Mouse (Mus musculus) G1E-ER4 (cell line): Measurements from ENCODE around the gene Fosl2. TPM values are rescaled to one million over a fixed set of nuclear protein-coding genes. Genes with fewer than 3 reads are reported as not detected.

Experiments
- GATA1 ChIP-seq: IDR thresholded peaks from one replicate; pipeline ENCODE4 v1.8.0; 2012; ENCODE audit warnings: low read length, inconsistent platforms
- polyA plus RNA-seq: library from polyadenylated mRNA; stranded (reverse); fragments of >175 nt; gene quantifications from 2 replicates; pipeline ENCODE4 v1.2.3, GENCODE M21; 2012

Fosl2 gene
- polyA plus RNA-seq, 1 experiment: 0.16 TPM

DNA sequence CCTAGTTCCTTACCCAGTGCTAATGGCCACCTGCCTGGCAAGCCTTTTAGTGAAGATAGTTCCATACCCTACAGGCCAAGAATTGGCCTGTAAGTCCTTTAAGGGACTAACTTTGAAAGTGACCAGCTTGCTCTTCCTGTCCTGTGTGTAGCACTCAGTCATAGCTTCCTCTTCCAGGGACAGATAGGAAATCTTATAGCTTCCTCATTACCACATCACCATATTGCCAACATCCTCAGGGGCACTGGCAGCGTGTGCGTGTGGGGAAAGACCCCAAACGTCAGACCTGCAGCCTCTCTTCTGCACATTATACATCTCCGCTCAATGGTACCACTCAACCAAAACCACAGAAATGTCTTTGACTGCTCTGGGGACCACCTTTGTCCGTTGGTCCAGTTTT, 13.2 kb upstream of the Fosl2 start:
- TF ChIP-seq GATA1: no peak

DNA sequence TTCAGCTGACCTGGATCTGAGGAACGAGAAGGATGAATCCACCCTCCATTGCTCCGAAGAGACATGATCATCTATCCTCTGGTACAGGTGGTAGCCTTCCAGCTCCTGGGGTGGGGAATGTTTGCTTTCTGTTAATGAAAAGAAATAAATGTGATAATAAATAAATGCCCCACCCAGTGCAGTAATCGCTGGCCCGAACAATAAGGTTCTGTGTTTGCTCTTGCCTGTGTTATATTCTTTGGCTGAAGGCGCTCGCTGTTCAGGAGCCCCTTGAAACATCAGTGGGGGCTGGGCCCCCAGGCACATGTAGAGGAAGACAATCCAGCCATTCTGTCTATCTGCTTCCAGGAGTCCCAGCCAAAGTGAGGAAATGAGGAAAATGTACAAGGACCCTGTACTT, 10.6 kb upstream of the Fosl2 start:
- TF ChIP-seq GATA1: no peak

GRCm38 (mm10) chr5:32127226-32127625, 8.4 kb upstream of the Fosl2 start:
- no peak for TF ChIP-seq GATA1

GRCm38 (mm10) chr5:32127927-32128326, 7.7 kb upstream of the Fosl2 start:
- no peak for TF ChIP-seq GATA1

GRCm38 (mm10) chr5:32132971-32133501, 2.6 kb upstream of the Fosl2 start:
- no peak for TF ChIP-seq GATA1

- no peak for TF ChIP-seq GATA1
Measured at GRCm38 (mm10) chr5:32133549-32134004, 2.0 kb upstream of the Fosl2 start.

GRCm38 (mm10) chr5:32134051-32134732, 1.4 kb upstream of the Fosl2 start:
- no peak for TF ChIP-seq GATA1

DNA sequence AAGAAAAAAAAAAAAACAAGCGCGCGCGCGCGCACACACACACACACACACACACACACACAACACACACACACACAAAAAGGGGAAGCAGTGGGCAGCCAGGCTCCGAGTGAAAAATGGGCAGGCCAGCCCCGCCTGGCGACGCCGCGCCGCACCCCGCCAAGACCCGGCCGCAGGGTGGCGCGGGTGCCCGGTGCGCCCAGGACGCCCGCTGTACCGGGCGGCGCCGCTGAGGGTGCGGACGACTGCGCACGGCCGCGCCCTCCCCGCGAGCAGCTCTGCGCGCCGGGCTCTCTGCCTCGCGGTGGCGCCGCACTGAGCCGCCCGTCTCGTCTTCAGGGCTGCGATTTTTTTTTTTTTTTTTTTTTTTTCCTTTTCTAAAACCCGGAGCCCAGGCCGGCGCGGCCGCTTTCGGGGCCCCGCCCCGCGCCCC, 682 bp upstream of the Fosl2 start:
- no peak for TF ChIP-seq GATA1

- TF ChIP-seq GATA1: no peak
Measured at GRCm38 (mm10) chr5:32136301-32136863, 781 bp downstream of the Fosl2 start.

DNA sequence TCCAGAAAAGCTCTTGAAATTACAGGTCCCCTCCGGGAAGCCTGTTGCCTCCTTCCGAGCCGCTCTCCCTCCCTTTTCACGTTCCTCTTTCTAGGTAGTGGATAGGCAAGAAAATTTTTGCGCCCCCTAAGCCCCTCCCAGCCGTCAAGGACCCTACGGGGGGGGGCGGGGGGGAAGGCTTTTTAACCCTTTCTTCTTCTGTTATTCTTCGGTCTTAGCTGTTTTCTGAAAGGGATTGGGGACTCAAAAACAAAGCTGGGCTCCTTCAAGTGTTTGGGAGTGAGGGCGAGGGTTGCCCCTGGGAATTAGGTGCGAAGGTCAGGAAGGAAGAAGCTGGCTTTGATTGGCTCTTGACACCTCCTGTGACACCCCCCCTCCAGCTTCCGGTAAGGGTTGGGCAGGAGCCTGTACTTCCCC, 1.5 kb downstream of the Fosl2 start:
- no peak for TF ChIP-seq GATA1

DNA sequence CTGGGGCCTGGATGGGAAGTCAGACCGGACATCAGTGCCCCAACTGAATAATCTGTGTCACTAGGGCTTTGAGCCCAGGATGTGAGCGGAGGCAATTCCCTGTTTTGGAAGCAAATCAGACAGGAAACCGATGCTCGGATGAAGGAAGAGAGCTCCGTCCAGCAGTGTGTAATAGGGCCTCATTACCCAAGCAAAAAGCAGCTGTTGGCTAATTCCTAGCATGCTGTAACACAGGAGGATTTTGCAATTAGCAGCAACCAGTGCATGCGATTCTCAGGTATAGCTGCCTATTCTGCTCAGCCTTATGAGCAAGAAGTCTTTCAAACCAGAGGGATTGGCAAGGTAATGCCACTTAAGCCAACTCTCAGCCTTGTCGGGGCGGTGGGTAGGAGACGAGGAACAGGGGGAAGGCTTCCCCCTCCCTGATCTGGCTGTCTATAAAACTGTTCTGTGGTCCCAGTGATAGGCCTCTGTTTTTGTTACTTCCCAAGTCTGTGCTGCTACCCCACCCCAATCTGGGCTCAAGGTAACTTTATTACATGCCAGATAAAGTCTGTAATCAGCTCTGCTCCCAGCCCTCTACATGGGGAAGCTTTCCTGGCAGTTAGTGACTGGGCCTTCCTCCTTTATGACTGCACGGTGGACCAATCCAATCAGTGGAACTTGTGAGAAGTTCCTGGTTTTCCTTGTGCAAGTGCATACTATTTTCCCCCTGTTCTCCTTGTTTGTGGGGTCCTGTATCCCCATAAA, 3.0 kb downstream of the Fosl2 start:
- no peak for TF ChIP-seq GATA1

DNA sequence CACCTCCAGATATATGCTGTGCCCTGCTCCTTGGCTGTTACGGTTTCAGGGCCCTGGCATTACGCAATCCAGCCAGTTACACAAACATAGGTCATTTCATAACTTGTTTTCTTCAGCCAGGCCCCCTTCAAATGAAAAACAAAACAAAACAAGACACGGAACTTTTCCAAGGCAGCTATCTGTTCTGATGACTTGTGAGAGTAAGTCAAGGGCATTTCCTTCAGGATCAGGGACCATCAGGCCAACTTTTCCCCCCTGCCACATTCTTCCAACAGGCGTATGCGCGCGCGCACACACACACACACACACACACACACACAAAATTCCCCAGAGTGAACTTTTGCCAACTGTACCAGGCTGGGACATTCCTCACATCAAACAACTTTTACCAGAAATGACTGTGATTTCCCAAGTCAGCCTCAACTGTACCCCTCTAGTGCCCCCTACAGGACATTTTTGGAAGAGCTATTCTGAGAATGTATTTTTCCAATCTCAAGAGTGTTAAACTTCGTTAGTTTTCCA, 4.0 kb downstream of the Fosl2 start:
- no peak for TF ChIP-seq GATA1

- no peak for TF ChIP-seq GATA1
Measured at GRCm38 (mm10) chr5:32141899-32142298, 6.3 kb downstream of the Fosl2 start.

DNA sequence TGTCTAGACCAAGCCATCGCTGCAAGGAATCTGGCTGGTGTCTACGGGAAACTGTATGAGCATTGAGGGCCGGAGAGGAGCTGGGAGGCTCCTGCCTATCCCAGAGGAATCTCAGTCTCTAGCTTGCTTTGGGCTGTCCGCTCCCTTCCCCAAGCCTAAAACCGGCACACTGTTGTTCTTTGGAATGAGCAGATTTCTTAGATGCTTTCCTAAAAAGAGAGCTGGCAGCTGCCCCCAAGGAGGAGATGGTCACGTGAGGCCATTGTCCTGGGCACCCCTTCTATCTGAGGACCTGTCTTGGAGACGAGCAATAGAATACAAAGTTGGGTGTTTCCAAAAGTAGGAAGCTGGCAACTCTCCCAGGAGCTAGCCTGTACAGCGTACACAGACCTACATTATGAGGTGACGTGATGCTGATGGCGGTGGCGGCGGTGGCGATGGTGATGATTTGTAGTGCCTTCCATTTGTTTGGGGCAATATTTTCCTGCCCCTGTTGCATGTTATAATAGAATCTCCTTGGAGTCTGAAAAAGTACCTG, 7.9 kb downstream of the Fosl2 start:
- no peak for TF ChIP-seq GATA1

DNA sequence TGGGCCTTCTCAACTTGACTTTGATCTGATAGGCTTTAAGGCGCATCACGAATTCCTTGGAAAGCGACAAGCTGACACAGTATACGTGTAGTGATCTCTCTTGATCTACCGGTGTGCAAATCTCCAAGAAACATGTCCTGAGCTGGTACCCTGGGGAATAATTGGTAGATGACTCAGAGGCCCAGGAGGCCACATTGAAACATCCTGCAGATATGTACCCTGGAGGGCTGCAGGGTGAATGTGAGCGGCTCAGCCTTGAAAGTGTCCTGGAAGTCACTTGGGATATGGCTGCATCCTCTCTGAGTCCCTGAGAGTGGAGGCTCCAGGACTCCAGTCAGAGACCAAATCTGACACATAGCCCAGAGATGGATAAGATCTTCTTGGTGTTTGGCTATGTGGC, 10.7 kb downstream of the Fosl2 start:
- no peak for TF ChIP-seq GATA1

- no peak for TF ChIP-seq GATA1
Measured at GRCm38 (mm10) chr5:32148593-32148992, 13.0 kb downstream of the Fosl2 start.

DNA sequence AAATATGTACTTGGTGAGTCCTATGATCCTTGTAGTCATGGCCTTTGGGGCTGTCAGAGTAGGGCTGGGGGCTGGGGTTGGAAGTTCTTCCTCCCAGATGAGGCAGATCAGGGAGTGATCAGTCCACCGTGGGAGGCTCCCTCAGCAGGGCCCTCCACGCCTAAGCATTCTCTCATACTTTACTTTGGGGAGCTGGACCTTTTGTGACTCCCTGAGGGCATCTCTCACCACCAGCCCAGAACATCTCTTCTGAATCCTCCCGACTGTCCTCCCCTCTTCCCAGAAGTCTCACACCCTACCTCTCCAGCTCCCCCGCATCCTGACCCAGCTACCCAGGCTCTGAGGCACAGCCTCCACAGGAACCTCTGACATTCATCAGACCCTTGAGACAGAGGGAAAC, 15.6 kb downstream of the Fosl2 start:
- TF ChIP-seq GATA1: no peak
